Mouse (Mus musculus): Measurements from ENCODE around the gene Gpx4.

DNA sequence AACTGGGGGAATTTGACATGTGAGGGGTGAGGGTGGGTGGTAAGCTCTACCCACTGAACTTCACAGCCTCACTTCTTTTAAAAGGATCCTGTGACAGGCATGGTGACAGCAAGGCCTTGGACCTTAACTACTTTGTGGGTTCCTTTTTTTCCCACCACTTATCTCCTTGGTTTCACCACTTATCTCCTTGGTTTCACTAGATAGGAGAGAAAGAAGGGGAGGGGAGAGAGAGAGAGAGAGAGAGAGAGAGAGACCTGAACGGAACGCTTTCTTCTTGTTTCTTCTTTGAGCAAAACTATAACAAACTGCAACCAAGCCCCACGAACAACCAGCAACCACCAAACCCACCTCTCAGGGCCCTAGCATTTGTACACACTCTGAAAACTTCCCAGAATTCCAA is 1.9 kb downstream of the Gpx4 start:
- no peak for TF ChIP-seq CTCF (IDR thresholded peaks at IDR 0.05)
- no peak for TF ChIP-seq EP300 (IDR thresholded peaks at IDR 0.05; ENCODE audit: insufficient read depth, low read depth, low read length)

Measured in heart, adult 2 months (tissue).